Mouse (Mus musculus): ENCODE data around the gene Milr1. TPM values are rescaled to one million over a fixed set of nuclear protein-coding genes. Genes with fewer than 3 reads are reported as not detected.

The Milr1 gene
- total and polyA plus RNA-seq, 2 experiments from 2014 or later: 0.37 TPM; not detected in 1

DNA sequence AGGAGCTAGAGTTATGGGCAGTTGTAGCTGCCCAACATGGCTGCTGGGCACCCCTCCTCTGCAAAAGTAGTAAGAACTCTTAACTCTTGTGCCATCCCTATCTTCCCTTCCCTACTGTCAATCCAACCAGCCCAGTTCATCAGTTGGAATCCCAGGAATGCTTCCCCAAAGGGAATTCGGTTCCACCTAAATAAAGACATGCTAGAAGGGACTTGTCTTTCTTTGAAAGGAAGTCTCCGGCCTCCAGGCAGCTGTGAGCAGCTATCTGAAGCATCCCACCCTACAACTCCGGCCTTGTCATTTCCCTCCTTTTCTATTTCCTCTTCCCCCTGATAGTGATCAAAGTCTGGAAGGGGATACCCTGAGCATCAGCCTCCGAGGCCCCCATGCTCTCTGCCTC, 44.8 kb upstream of the Milr1 start:
- 32% methylated on average over 4 of the region's 4 CpGs for WGBS
- H3K4me2 ChIP-seq (ENCODE audit: low read depth, low read length, poor library complexity, severe bottlenecking): no peak overlapping the region
- H3K27me3 ChIP-seq (ENCODE audit: insufficient read depth, low read length): no peaks in the 10 kb centered on the region
- no peaks in the 10 kb centered on the region for H3K36me3 ChIP-seq (ENCODE audit: insufficient read depth, low read length)
- 0 out of 2 replicates have a peak, but pooled peaks cover 3% of the 10 kb centered on the region for H3K4me1 ChIP-seq (ENCODE audit: insufficient read depth, low read length)
- no peak overlapping the region for H3K27ac ChIP-seq (ENCODE audit: low read depth, low read length)
- TF ChIP-seq CTCF (IDR thresholded peaks at IDR 0.05): no peak
- H3K9me3 ChIP-seq (ENCODE audit: low read length): no peaks in the 10 kb centered on the region
- no peak overlapping the region for H3K4me3 ChIP-seq (ENCODE audit: low read depth, low read length)
- no peak overlapping the region for H3K9ac ChIP-seq (replicated peaks; ENCODE audit: low read length, poor library complexity, severe bottlenecking)
- DNase-seq (ENCODE audit: low spot score): no peak
- ATAC-seq (ENCODE audit: low FRiP score): no peak

DNA sequence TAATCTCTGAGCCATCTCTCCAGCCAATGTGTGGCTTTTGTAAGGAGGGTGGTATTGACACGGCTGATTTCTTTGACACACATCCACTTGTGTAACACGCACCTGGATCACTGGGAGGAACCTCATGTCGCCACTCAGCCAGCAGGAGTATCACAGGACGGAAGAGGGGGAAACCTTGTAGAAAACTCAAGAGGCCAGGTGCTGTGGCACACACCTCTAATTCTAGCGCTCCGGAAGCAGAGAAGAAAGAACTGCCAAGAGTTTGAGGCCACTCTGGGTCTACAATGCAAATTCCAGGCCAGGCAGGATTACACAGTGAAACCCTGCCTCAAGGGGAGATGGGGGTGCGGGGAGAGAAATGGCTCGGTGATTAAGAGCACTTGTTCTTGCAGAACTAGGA, 43.9 kb upstream of the Milr1 start:
- no peaks in the 10 kb centered on the region for H3K36me3 ChIP-seq (ENCODE audit: insufficient read depth, low read length)
- no peak overlapping the region for H3K9ac ChIP-seq (replicated peaks; ENCODE audit: low read length, poor library complexity, severe bottlenecking)
- no peak overlapping the region for H3K4me2 ChIP-seq (ENCODE audit: low read depth, low read length, poor library complexity, severe bottlenecking)
- H3K27ac ChIP-seq (ENCODE audit: low read depth, low read length): no peak overlapping the region
- WGBS: 78% methylated on average over 8 of the region's 8 CpGs
- TF ChIP-seq CTCF (IDR thresholded peaks at IDR 0.05): no peak
- H3K4me1 ChIP-seq (ENCODE audit: insufficient read depth, low read length): 0 out of 2 replicates have a peak, but pooled peaks cover 3% of the 10 kb centered on the region
- no peaks in the 10 kb centered on the region for H3K27me3 ChIP-seq (ENCODE audit: insufficient read depth, low read length)
- H3K4me3 ChIP-seq (ENCODE audit: low read depth, low read length): no peak overlapping the region
- no peak for ATAC-seq (ENCODE audit: low FRiP score)
- DNase-seq (ENCODE audit: low spot score): no peak
- no peaks in the 10 kb centered on the region for H3K9me3 ChIP-seq (ENCODE audit: low read length)

DNA sequence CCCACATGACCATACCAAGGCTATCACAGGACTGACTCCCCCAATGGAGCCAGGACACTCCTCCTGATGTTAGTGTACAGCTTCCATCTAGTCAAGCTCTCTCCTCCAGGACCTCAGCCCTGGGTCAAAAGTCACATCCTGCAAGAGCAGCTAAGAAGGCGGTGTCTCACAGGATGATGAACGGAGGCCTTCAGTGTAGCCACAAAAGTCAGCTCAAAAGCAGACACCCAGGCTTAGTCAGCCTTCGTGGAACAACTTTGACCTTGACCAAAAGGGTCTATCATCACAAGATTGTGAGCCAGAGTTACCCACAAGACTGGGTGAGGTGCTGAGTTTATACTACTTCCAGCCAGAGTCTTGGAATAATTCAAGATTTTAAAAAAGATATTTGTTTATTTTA, 43.2 kb upstream of the Milr1 start:
- no peak overlapping the region for H3K4me2 ChIP-seq (ENCODE audit: low read depth, low read length, poor library complexity, severe bottlenecking)
- no peaks in the 10 kb centered on the region for H3K36me3 ChIP-seq (ENCODE audit: insufficient read depth, low read length)
- WGBS: 79% methylated on average over 3 of the region's 3 CpGs
- TF ChIP-seq CTCF (IDR thresholded peaks at IDR 0.05): no peak
- H3K4me3 ChIP-seq (ENCODE audit: low read depth, low read length): no peak overlapping the region
- H3K4me1 ChIP-seq (ENCODE audit: insufficient read depth, low read length): 0 out of 2 replicates have a peak, but pooled peaks cover 3% of the 10 kb centered on the region
- DNase-seq (ENCODE audit: low spot score): no peak
- no peak overlapping the region for H3K9ac ChIP-seq (replicated peaks; ENCODE audit: low read length, poor library complexity, severe bottlenecking)
- H3K27ac ChIP-seq (ENCODE audit: low read depth, low read length): no peak overlapping the region
- no peaks in the 10 kb centered on the region for H3K27me3 ChIP-seq (ENCODE audit: insufficient read depth, low read length)
- no peaks in the 10 kb centered on the region for H3K9me3 ChIP-seq (ENCODE audit: low read length)
- ATAC-seq (ENCODE audit: low FRiP score): no peak

DNA sequence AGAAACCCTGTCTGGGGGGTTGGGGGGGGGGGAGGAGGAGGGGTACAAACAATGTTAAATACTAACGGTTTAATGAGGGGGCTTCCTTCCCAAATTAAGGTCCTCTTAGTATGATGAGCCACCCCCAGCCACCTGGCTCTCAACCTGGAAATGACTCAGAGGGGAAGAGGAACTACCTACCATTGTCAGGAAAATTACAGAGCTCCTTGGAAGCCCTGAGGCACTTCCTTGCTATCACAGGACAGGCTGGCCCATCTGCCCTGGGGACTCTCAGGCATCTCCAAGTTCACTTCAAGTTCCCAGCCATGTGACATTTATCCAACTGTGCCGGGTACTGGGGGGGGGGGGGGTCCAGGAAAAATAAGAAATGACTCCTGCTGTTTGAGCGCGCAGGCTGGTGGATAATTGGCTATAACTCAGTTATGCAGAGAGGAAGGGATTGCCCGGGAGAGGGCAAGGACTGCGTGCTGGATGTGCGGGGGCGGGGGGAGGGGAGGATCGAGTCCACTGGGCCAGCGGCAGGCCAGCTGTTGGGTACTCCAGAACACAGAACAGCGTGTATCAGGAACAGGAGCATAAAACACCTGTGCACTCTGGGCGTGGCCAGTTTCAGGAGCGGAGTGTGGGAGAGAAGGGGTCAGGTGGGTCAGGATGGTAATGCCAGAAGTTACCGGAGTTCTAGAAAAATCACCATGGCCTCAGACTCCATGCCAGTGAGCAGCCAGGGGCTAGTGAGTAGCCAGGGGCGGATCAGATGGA, 41.6 kb upstream of the Milr1 start:
- Histone ChIP-seq H3K9ac (replicated peaks; ENCODE audit: low read length, poor library complexity, severe bottlenecking) (no peak overlapping the region), H3K36me3 (ENCODE audit: insufficient read depth, low read length) (no peaks in the 10 kb centered on the region), H3K4me2 (ENCODE audit: low read depth, low read length, poor library complexity, severe bottlenecking) (0 out of 2 replicates have a peak overlapping the region, but pooled peaks have one; percentile 12), H3K4me3 (ENCODE audit: low read depth, low read length) (no peak overlapping the region), H3K27ac (ENCODE audit: low read depth, low read length) (no peak overlapping the region), H3K4me1 (ENCODE audit: insufficient read depth, low read length) (0 out of 2 replicates have a peak, but pooled peaks cover 3% of the 10 kb centered on the region), H3K27me3 (ENCODE audit: insufficient read depth, low read length) (no peaks in the 10 kb centered on the region), H3K9me3 (ENCODE audit: low read length) (no peaks in the 10 kb centered on the region)
- no peak for TF ChIP-seq CTCF (IDR thresholded peaks at IDR 0.05)
- ATAC-seq (ENCODE audit: low FRiP score) (no peak), DNase-seq (ENCODE audit: low spot score) (no peak)
- 40% methylated on average over 15 of the region's 15 CpGs for WGBS

DNA sequence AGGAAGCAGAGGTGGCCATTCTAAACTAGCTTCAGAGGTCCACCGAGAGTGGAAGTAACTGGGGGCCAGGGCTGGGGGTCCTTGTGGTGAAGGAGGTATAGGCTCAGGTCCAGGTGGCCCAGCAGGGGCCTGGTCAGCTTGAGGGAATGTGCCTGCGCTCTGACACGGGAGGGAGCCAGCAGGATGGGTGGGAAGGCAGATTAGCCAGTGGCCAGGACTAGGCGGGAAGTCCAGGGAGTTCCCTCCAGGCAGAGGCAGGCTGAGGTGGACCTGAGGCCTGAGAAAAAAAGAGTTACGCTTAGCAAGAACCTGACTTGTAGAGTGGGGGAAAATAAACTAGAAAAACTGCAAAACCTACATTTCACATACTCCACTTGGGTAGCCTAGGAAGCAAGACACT, 40.2 kb upstream of the Milr1 start:
- Histone ChIP-seq H3K9me3 (ENCODE audit: low read length) (no peaks in the 10 kb centered on the region), H3K4me3 (ENCODE audit: low read depth, low read length) (no peak overlapping the region), H3K27me3 (ENCODE audit: insufficient read depth, low read length) (no peaks in the 10 kb centered on the region), H3K27ac (ENCODE audit: low read depth, low read length) (no peak overlapping the region), H3K36me3 (ENCODE audit: insufficient read depth, low read length) (no peaks in the 10 kb centered on the region), H3K4me1 (ENCODE audit: insufficient read depth, low read length) (0 out of 2 replicates have a peak, but pooled peaks cover 3% of the 10 kb centered on the region), H3K9ac (replicated peaks; ENCODE audit: low read length, poor library complexity, severe bottlenecking) (no peak overlapping the region), H3K4me2 (ENCODE audit: low read depth, low read length, poor library complexity, severe bottlenecking) (no peak overlapping the region)
- 79% methylated on average over 5 of the region's 5 CpGs for WGBS
- TF ChIP-seq CTCF (IDR thresholded peaks at IDR 0.05): no peak
- ATAC-seq (ENCODE audit: low FRiP score) (no peak), DNase-seq (ENCODE audit: low spot score) (no peak)

DNA sequence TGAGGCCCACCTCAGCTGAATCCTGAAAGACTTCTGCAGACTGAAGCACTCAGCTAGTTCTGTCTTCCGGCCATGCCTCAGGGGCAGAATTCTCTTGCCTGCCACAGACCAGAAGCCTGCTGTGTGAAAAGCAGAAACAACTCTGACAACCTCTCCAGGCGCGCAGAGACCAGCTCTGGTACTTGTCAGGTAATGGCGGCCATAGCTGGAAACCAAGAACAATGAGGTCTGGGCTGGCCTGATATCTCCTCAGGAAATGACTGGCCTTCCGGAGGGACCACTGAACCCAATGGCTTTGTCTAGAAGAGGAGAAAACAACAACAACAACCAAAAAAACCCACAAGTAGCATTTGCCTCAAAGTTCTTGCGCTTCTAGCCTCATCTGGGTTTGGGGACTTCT, 36.0 kb upstream of the Milr1 start:
- WGBS: 84% methylated on average over 6 of the region's 6 CpGs

More for the DNA sequence above, 36.0 kb upstream of the Milr1 start:
- Histone ChIP-seq H3K27ac (ENCODE audit: low read depth, low read length) (0 out of 2 replicates have a peak overlapping the region, but pooled peaks have one; percentile 9), H3K4me3 (ENCODE audit: low read depth, low read length) (no peak overlapping the region), H3K4me1 (ENCODE audit: insufficient read depth, low read length) (no peaks in the 10 kb centered on the region), H3K9me3 (ENCODE audit: low read length) (no peaks in the 10 kb centered on the region), H3K27me3 (ENCODE audit: insufficient read depth, low read length) (no peaks in the 10 kb centered on the region), H3K4me2 (ENCODE audit: low read depth, low read length, poor library complexity, severe bottlenecking) (no peak overlapping the region), H3K36me3 (ENCODE audit: insufficient read depth, low read length) (no peaks in the 10 kb centered on the region), H3K9ac (replicated peaks; ENCODE audit: low read length, poor library complexity, severe bottlenecking) (no peak overlapping the region)
- TF ChIP-seq CTCF (IDR thresholded peaks at IDR 0.05): no peak
- ATAC-seq (ENCODE audit: low FRiP score): no peak
- DNase-seq (ENCODE audit: low spot score): no peak

All from midbrain, postnatal 0 days (tissue).